Comparison of ENCODE assay signal across 14 mouse cellular contexts in the genomic region with DNA sequence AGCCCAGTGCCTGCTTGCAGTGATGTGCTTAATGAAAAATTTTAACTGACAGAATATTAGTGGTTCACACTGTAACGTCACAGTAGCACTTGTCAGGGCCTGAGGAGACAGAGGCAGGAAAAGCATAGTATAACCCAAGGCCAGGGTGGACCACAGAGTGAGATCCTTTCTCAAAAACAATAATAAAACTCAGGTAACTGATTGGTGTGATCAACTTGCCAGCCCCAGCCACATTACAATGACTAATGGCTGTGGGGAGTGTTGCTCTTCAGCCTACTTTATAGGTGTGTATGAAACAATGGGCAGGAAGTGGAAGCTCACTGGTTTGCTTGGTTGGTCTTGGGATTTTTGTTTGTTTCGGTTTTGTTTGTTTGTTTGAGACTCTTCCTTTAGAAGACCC. TPM values are rescaled to one million over a fixed set of nuclear protein-coding genes. Genes with fewer than 3 reads are reported as not detected.
DNase-seq lines count a peak whose midpoint lies in the region; ATAC-seq and TF ChIP-seq lines count a peak whose summit lies in the region.
"Had no signal": no experiment of that assay in that cellular context is flagged by ENCODE, and none has a peak within 500 bp of the region (broad histone marks: within the 10 kb centered on the region; RNA-seq: fewer than 3 reads in every experiment).

No protein-coding gene starts in this region.

- H3K9ac ChIP-seq in hindbrain, embryonic 16.5 days (ENCODE audit: low read depth, low read length), result no peak overlapping the region
- H3K9ac ChIP-seq: midbrain, embryonic 12.5 days had no signal

- no peak for ATAC-seq in hindbrain, embryonic 16.5 days
- ATAC-seq: hindbrain, postnatal 0 days had no signal

- H3K9me3 ChIP-seq in hindbrain, embryonic 16.5 days (ENCODE audit: control insufficient read depth, low read length), result no peaks in the 10 kb centered on the region
- H3K9me3 ChIP-seq: midbrain, embryonic 12.5 days had no signal

- H3K4me1 ChIP-seq in brown adipose tissue, adult 24 weeks (ENCODE audit: control insufficient read depth, insufficient read depth, insufficient read length, low read length), result peaks cover 5% of the 10 kb centered on the region
- H3K4me1 ChIP-seq in hindbrain, embryonic 16.5 days (ENCODE audit: control insufficient read depth, insufficient read depth, low read depth, low read length), result no peaks in the 10 kb centered on the region
- H3K4me1 ChIP-seq: midbrain, embryonic 12.5 days had no signal

- no peaks in the 10 kb centered on the region for H3K36me3 ChIP-seq in myocyte (ENCODE audit: control insufficient read depth, insufficient read depth)
- H3K36me3 ChIP-seq in hindbrain, embryonic 16.5 days (ENCODE audit: control insufficient read depth, insufficient read depth, low read length), result no peaks in the 10 kb centered on the region
- H3K36me3 ChIP-seq: midbrain, embryonic 12.5 days had no signal

- 81% methylated on average over 2 of the region's 2 CpGs for WGBS in hindbrain, embryonic 16.5 days

- H3ac ChIP-seq in myocyte (ENCODE audit: control insufficient read depth, insufficient read length), result no peak overlapping the region

- peak; percentile 92 for DNase-seq in heart, adult 11 months
- DNase-seq in heart, postnatal 4 days, result no peak
- peak; percentile 47 for DNase-seq in CD4-positive helper T cell, adult 2 months (ENCODE audit: low read depth, low spot score)
- no peak for DNase-seq in adrenal gland, adult 8-10 months
- no peak for DNase-seq in layer of hippocampus, postnatal 25 days (ENCODE audit: extremely low spot score in 1 of 2, low spot score in 1 of 2)
- DNase-seq: cerebellum, adult 9-11 months; embryo, embryonic 11 days had no signal

- no peaks in the 10 kb centered on the region for H3K27me3 ChIP-seq in myocyte (ENCODE audit: control insufficient read depth, insufficient read depth, insufficient read length)
- H3K27me3 ChIP-seq in hindbrain, embryonic 16.5 days (replicated peaks; ENCODE audit: control insufficient read depth, insufficient read depth, low read length), result no peaks in the 10 kb centered on the region
- H3K27me3 ChIP-seq: midbrain, embryonic 12.5 days had no signal

- no peaks in the 10 kb centered on the region for H3K79me2 ChIP-seq in myocyte (ENCODE audit: control insufficient read depth, insufficient read depth)

- H3K4me2 ChIP-seq in myocyte (ENCODE audit: low read depth), result peak overlapping the region; percentile 76
- H3K4me2 ChIP-seq in hindbrain, embryonic 16.5 days (ENCODE audit: low read length), result no peak overlapping the region
- H3K4me2 ChIP-seq: liver, embryonic 11.5 days; midbrain, embryonic 12.5 days had no signal

- no peak overlapping the region for H3K4me3 ChIP-seq in brown adipose tissue, adult 24 weeks (ENCODE audit: insufficient read depth, low read depth, low read length)
- no peak overlapping the region for H3K4me3 ChIP-seq in myocyte
- no peak overlapping the region for H3K4me3 ChIP-seq in hindbrain, embryonic 16.5 days (ENCODE audit: low read length)
- H3K4me3 ChIP-seq: midbrain, embryonic 12.5 days had no signal

- no peak for TF ChIP-seq POLR2A in myocyte (IDR thresholded peaks at IDR 0.05; ENCODE audit: insufficient read length, low read depth)

- H3K27ac ChIP-seq in brown adipose tissue, adult 24 weeks (replicated peaks; ENCODE audit: low read depth, low read length), result peak overlapping the region; percentile 89
- no peak overlapping the region for H3K27ac ChIP-seq in hindbrain, embryonic 16.5 days (ENCODE audit: low read depth, low read length)
- H3K27ac ChIP-seq: hindbrain, postnatal 0 days; kidney, postnatal 0 days; midbrain, embryonic 12.5 days had no signal

TF ChIP-seq in myocyte, 11 proteins besides CTCF, POLR2A, EP300 and RAD21:
- TF ChIP-seq MYOD1 (IDR thresholded peaks at IDR 0.05; ENCODE audit: control insufficient read depth in 1 of 3, insufficient read length in 2 of 3, low read depth in 2 of 3), result no peak
- no peak for TF ChIP-seq CEBPB (IDR thresholded peaks at IDR 0.05; ENCODE audit: insufficient read depth, poor library complexity, severe bottlenecking)
- no peak for TF ChIP-seq USF1 (IDR thresholded peaks at IDR 0.05; ENCODE audit: low read depth)
- no peak for TF ChIP-seq MAX (IDR thresholded peaks at IDR 0.05; ENCODE audit: low read depth)
- no peak for TF ChIP-seq MYOG (IDR thresholded peaks at IDR 0.05; ENCODE audit: control insufficient read depth in 1 of 3, insufficient read depth in 1 of 3, insufficient read length in 2 of 3, low read depth in 2 of 3)
- TF ChIP-seq POLR2AphosphoS2 (IDR thresholded peaks at IDR 0.05; ENCODE audit: insufficient read length, low read depth), result no peak
- no peak for TF ChIP-seq SRF (IDR thresholded peaks at IDR 0.05; ENCODE audit: control insufficient read depth, insufficient read length, low read depth)
- no peak for TF ChIP-seq TCF12 (IDR thresholded peaks at IDR 0.05; ENCODE audit: insufficient read depth, poor library complexity, severe bottlenecking)
- no peak for TF ChIP-seq REST (IDR thresholded peaks at IDR 0.05; ENCODE audit: insufficient read depth, insufficient read length)
- no peak for TF ChIP-seq E2F4 (IDR thresholded peaks at IDR 0.05; ENCODE audit: insufficient read depth)
- TF ChIP-seq TCF3 (IDR thresholded peaks at IDR 0.05; ENCODE audit: insufficient read length, low read depth), result no peak

RNA-seq across cellular contexts. Expression of a gene that starts 34.8 kb away (rescaled TPM):
- 10 to 100 TPM; 26.2 to 33.0 TPM for total RNA-seq in heart, postnatal 4 days (2021)
- polyA plus RNA-seq in brown adipose tissue, adult 24 weeks (2012; ENCODE audit: insufficient read depth, insufficient read length, missing spikeins), result 13.7 and 14.5 TPM in 2 replicates
- 2.5 TPM for polyA plus RNA-seq in myocyte (2012; fragmentation: generic; extraction: Trizol)
- 10 to 100 TPM; 47.1 to 67.8 (median 57.7) TPM for total RNA-seq in adrenal gland, adult 8-10 months (2022)
- 10 to 100 TPM in 1 of 2 experiments, 1 to 10 TPM in 1; 8.5 to 10.7 TPM for total RNA-seq in layer of hippocampus, postnatal 25 days (2021)
- 3.0 and 3.2 TPM in 2 replicates for polyA plus RNA-seq in hindbrain, embryonic 16.5 days (2015; fragmentation: Nextera tagmentation; extraction: Ambion mirVana)

RNA-seq across cellular contexts. Expression of a gene that starts 43.7 kb away (rescaled TPM):
- 100 to 1,000 TPM in 1 of 2 experiments, 10 to 100 TPM in 1; 99.8 to 104 TPM for total RNA-seq in heart, postnatal 4 days (2021)
- polyA plus RNA-seq in brown adipose tissue, adult 24 weeks (2012; ENCODE audit: insufficient read depth, insufficient read length, missing spikeins), result 969 and 1,325 TPM in 2 replicates
- 247 TPM for polyA plus RNA-seq in myocyte (2012; fragmentation: generic; extraction: Trizol)
- total RNA-seq in adrenal gland, adult 8-10 months (2022), result 100 to 1,000 TPM; 294 to 506 (median 406) TPM
- 10 to 100 TPM; 13.1 to 15.0 TPM for total RNA-seq in layer of hippocampus, postnatal 25 days (2021)
- 49.5 and 53.8 TPM in 2 replicates for polyA plus RNA-seq in hindbrain, embryonic 16.5 days (2015; fragmentation: Nextera tagmentation; extraction: Ambion mirVana)

Comparison
In these comparisons a context has a peak if more than half of its experiments do, and no peak if none do; other contexts are left out.
1. DNase-seq: peak in heart, adult 11 months (single experiment) and CD4-positive helper T cell, adult 2 months (single experiment); none in heart, postnatal 4 days (single experiment), adrenal gland, adult 8-10 months (single experiment) and layer of hippocampus, postnatal 25 days (0 of 2).
2. RNA of a gene that starts 43.7 kb away (total RNA-seq): 294 to 506 TPM in adrenal gland, adult 8-10 months and 99.8 to 104 TPM in heart, postnatal 4 days; 13.1 to 15.0 TPM in layer of hippocampus, postnatal 25 days; every median in the first group is over 4 times any median in the second.